Mouse (Mus musculus) layer of hippocampus, postnatal 14 days (tissue): ENCODE results near the gene Nsd1. TPM values are rescaled to one million over a fixed set of nuclear protein-coding genes. Genes with fewer than 3 reads are reported as not detected.

Experiments used
- DNase-seq, 2 experiments: peaks; one replicate each; pipeline ENCODE4 v3.0.0; 2021 to 2022; ENCODE audit warnings: low spot score in 2 of 2, mixed read lengths in 1 of 2
- total RNA-seq, 2 experiments: library from RNA; stranded (reverse); gene quantifications; 2 replicates each; pipeline ENCODE4 v1.2.3; 2021

Gene Nsd1
- total RNA-seq, 2 experiments from 2014 or later, result 143 to 145 TPM

DNA sequence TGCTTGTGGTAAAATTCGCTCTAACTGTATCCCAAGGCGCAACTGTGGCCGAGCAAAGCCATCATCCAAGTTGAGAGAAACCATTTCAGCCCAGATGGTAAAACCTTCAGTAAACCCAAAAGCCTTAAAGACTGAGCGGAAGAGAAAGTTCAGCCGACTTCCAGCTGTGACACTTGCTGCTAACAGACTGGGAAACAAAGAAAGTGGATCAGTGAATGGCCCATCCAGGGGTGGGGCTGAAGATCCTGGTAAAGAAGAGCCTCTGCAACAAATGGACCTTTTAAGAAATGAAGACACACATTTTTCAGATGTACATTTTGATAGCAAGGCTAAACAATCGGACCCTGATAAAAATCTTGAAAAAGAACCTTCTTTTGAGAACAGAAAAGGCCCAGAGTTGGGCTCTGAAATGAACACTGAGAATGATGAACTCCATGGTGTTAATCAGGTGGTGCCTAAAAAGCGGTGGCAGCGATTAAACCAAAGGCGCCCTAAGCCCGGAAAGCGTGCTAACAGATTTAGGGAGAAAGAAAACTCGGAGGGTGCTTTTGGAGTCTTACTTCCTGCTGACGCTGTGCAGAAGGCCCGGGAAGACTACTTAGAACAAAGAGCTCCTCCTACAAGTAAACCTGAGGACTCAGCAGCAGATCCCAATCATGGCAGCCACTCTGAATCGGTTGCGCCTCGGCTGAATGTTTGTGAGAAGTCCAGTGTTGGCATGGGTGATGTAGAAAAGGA, 37.9 kb downstream of the Nsd1 start:
- DNase-seq, result no peak

DNA sequence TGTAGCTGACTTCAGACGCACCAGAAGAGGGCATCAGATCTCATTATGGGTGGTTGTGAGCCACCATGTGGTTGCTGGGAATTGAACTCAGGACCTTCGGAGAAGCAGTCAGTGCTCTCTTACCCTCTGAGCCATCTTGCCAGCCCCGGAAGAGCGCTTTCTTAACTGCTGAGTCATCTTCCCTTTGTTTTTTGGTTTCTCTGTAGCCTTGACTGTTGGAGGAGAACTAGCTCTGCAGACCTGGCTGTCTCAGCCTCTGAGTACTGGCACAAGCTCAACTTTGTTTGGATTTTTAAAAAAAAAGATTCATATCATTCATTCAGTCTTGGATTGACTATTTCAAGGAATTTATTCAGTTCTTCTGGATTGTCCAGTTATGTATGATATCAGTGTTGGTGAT, 39.7 kb downstream of the Nsd1 start:
- DNase-seq, result no peak

DNA sequence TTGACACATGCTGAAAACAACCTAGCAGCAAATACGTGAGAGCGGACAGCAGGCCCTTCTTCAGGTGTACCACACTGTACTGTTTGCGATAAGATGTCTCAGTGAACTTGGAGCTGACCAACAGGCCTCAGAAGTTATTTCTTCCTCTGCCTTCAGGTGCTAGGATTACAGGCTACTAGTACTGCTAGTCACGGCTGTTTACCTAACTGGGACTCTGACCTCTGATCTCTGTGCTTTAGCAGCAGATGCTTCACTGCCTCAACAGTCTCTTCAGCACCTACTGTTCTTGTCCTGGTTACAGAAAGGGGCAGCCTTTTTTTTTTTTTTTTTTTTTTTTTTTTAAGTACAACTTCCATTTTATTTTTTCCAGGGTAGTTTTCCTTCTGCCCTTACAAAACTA, 43.2 kb downstream of the Nsd1 start:
- no peak for DNase-seq

DNA sequence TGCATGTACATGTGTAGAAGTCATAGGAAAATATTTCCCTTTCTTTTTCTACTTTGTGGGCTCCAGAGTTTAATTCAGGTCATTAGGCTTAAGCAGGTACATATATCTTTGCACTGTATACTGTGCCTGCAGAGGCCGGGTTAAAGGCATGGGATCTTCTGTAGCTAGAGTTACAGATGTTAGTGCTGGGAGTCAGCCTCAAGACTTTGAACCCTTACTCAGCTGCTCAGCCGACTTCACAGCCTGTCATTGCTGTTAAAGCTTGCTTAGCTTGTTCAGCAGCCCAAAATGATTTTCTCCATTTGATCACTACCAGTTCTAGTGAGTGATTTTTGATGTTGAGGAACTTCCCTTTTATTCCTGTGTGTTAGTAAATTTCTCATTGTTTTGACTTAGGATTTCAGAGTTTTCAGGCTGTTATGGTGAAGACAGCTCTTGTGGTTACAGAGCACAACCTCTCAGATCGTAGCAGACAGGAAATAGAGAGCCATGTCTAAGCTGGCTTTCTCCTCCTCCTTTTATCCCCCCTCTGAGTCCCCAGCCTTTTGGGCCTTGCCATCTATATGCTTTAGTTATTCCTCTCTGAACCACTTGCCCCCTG, 45.6 kb downstream of the Nsd1 start:
- no peak for DNase-seq

DNA sequence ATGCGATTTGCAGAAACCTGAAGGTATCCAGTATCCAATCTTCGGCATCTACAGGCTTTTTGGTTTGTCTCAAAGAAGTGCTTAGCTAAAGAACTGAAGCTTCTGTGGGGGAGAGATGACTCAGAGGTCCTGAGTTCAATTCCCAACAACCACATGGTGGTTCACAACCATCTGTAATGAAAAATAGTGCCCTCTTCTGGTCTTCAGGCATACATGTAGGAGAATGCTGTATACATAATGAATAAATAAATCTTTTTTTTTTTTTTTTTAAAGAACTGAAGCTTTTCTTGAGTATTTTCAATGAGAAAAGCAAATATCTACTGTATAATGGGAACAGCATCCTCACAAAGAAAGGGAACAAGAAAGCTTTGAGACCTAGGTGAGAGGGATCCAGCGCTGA, 49.1 kb downstream of the Nsd1 start:
- no peak for DNase-seq

DNA sequence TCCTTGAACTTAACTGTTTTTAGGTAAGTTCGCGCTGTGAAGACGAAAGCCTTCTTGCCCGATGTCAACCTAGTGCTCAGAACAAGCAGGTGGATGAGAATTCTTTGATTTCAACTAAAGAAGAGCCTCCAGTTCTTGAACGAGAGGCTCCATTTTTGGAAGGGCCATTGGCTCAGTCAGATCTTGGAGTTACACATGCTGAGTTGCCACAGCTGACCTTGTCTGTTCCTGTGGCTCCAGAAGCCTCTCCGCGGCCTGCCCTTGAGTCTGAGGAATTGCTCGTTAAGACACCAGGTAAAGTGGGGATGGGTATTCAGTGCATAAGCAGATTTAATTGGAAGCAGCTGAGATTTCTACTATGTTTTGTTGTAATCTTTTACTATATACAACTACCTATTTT, 51.9 kb downstream of the Nsd1 start:
- no peak for DNase-seq

DNA sequence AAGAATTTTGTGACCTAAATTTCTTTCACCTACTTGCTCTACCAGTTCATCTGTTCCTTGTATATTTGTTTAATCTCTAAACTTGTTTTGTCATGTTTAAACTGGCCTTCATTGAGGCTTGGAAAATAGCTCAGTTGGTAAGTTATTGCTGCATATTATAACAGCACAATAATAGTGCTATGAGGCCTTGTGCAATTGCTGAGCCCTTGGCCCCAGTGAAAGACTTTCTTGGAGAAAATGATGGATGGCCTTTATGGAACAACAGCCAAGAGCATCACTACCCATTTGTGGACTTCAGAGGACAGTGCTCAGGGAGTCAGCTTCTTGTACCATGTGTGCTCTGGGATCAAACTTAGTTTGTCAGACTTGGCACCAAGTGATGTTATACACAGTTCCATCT, 52.5 kb downstream of the Nsd1 start:
- no peak for DNase-seq

DNA sequence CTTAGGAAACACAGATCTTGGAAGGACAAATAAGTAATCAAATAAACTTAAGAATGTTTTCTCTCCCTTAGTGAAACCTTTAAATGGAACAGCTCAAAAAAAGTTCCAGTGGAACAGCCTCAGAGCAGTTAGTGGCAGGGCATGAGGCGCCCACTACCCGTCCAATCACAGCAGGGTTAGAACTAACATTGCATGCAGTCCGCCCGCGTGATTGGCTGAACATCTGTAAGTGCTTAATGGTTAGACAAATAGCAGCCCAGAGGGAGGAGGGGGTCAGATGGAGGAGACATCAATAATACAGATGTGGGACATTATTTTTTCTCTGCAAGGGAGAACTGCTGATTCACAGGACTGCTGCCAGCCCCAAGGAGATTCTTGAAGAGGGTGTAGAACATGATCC, 67.6 kb downstream of the Nsd1 start:
- DNase-seq, result no peak

DNA sequence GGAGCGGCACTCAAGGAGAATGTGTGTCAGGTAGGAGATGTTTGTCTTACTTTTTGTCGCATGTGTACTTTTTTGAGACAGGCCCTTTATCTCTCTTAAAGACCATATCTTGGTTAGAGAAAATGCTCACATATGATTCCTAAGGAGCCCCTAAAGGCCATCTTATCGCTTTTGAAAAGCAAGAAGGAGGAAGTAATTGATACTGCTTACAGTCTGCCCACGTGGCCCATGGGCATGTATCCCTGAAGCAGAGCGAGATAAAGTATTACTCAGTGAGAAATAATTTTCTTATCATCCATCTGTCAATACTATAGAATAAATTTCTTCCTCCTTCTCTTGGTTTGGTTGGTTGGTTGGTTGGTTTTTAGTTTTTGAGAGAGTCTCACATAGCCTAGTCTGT, 68.1 kb downstream of the Nsd1 start:
- no peak for DNase-seq

DNA sequence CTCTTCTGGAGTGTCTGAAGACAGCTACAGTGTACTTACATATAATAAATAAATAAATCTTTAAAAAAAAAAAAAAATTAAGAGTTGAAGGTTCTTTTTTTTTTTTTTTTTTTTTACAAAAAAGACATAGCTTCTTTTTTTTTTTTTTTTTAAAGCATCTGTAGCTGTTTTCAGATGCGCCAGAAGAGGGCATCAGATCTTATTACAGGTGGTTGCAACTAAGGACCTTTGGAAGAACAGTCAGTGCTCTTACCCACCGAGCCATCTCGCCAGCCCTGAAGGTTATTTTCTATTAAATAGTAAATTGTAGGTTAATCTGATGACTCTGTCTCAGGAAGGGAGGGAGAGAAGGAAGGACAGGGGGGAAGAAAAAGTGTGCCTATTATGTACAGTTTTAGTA, 79.3 kb downstream of the Nsd1 start:
- no peak for DNase-seq

DNA sequence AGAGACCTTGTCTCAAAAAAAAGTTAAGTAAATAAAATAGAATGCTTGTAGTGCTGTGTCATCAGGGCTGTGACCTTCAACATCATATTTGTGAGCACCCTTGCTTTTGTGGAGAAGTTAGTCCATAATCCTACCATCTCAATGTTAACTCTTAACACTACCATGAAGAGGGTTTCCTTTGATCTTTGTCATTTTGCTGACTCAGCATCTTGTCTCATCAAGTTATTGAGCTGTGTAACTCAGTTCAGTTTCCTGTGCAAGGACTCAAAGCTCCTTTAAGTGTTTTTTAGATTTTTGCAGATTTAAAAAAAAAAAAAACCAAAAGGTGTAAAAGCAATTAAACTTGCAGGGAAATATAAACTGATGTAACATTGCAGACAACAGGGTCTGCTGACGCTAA, 87.2 kb downstream of the Nsd1 start:
- DNase-seq, result no peak

DNA sequence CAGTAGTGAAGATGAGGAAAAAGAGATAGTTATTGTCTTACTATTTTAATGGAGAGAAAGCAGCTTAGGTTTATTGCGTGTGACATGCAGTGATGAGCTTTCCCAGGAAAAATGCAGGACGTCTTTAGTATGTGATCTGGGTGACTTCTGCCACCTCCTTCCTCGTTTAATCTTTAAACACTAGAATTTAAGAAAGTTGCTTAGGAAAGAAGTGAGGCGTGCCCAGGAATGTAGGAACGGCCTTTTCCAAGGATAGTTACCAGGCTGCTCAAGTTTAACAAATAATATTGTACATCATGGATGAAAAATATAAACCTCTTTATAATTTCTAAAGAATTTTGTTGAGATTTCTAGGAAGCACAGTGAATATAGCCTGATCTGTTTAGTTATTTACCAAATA, 91.3 kb downstream of the Nsd1 start:
- no peak for DNase-seq

DNA sequence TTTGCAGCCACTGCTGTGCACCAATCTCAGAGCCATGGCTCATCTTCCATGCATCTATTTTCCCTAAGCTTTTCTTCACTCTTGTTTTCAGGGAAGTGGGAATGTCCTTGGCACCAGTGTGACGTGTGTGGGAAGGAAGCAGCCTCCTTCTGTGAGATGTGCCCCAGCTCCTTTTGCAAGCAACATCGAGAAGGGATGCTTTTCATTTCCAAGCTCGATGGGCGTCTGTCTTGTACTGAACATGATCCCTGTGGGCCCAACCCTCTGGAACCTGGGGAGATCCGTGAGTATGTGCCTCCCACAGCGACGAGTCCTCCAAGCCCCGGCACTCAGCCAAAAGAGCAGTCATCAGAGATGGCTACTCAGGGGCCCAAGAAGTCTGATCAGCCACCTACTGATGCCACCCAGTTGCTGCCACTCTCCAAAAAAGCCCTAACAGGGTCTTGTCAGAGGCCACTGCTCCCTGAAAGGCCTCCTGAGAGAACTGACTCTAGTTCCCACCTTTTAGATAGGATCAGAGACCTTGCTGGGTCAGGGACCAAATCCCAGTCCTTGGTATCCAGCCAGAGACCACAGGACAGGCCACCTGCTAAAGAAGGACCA, 102.5 kb downstream of the Nsd1 start:
- DNase-seq, result peak in 1 of 2 experiments; percentile 66

DNA sequence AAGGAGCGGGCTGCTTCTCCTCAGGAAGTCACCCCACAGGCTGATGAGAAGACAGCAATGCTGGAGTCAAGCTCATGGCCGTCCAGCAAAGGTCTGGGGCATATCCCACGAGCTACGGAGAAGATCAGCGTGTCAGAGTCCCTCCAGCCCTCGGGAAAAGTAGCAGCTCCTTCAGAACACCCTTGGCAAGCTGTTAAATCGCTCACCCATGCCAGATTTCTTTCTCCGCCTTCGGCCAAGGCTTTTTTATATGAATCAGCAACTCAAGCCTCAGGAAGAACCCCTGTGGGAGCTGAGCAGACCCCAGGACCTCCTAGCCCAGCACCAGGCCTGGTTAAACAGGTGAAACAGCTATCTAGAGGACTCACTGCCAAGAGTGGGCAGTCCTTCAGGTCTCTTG, 103.5 kb downstream of the Nsd1 start:
- no peak for DNase-seq

DNA sequence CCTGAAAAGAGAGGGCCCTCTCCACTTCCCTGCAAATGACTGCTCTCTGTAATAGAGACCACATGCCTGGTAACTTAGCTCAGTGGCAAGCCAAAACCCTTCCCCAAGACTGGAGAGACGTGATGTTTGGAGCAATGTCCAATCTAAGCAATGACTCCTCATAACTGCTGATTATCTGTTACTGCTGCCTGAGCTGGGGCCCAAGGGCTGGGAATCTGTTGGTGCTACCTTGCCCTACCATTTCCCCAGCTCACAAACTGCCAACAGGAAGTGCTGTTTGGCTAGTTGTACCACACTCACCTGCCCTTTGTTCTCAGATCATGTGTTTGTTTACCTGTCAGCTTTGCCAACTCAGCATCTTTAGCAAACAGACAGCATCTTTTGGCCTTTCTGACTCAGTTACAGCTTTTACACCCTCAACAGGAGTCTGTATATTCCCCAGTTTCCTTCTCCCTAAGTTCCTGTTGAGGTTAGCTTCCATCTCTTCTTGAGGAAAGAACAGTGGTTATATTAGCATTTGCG, 105.4 kb downstream of the Nsd1 start:
- DNase-seq, result no peak

DNA sequence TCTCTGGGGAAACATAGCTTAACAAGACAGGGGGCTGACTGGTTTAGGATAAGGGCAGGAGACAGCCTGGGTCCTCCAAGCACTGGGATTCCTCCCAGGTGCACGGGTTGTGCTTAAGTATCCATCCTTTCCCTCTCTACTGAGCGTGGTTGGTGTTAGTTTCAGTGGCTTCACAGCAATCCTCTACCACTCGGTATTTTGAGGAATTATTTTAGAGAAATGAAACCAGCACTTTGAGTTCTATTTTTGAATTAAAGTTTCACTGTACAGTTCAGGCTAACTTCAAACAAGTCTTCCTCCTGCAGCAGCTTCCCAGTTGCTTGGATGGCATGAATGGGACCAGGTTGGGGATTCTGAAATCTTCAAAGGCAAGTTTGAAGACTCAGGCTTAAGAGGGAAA, 108.8 kb downstream of the Nsd1 start:
- DNase-seq, result no peak

DNA sequence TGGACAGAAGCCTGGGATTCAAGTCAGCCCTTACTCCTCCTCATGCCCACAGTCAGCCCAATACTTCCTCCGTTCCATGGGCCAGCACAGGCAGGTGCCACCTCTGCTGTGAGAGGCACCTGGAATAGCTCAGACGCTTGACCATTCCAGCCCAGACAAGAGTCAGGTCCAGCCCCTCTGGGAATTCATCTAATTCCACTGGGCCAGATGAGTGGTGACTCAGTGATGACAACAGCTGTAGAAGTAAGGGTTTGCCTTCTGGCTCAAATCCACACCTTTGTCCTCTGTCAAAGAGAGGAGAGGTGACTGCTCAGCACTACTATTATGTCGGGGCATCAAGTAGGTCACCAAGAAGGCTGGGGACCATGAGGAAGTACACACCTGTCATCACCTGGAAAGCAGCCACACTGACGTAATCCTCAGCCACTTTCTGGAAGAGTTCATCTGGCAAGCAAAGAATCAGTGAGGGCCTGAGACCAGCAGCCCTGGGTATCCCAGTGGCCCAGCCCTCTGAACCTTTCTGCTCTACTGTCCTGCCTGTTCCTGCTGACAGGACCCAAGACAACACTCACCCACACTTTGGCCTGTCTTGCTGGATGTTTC, 110.5 kb downstream of the Nsd1 start, which contains the start of gene Prelid1:
TSS of gene Prelid1 (plus strand) at position 570 of the 603 bp plus-strand sequence.
- DNase-seq, result no peak

DNA sequence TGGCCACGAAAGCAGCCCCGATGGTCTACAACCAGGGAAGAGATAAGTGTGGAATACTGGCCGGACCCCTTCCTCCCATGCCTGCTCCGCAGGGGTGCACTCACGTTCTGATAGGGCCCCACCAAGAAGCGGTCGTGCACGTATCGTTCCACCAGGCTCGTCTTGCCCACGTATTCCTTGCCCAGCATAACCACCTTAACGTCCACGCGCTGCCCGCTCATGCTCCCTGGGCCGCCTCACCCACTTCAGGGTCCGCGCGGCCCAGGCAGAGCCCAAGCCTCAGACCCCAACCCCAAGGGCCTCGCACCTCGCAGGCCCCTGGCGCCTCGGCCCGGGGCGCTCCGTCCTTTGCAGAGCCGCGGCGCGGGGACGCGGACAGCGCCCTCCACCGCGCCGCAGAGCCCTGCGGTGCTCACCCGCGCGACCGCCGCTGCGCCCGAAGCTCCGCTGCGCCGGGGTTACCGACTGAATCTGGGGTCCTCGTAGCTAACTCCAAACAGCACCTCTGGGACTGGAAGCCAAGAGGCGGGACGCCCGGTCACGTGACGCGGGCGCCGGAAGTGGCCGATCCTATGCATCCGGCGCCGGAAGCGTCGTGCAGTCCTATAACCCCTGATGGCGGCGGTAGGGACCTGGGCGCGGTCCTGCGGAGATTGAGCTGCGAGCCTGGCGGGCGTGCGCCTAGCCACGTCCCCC, 112.0 kb downstream of the Nsd1 start, which contains the start of gene Rab24:
TSS of gene Rab24 (minus strand) at position 513 of the 696 bp plus-strand sequence.
- peak; percentile 86 to 89 for DNase-seq

DNA sequence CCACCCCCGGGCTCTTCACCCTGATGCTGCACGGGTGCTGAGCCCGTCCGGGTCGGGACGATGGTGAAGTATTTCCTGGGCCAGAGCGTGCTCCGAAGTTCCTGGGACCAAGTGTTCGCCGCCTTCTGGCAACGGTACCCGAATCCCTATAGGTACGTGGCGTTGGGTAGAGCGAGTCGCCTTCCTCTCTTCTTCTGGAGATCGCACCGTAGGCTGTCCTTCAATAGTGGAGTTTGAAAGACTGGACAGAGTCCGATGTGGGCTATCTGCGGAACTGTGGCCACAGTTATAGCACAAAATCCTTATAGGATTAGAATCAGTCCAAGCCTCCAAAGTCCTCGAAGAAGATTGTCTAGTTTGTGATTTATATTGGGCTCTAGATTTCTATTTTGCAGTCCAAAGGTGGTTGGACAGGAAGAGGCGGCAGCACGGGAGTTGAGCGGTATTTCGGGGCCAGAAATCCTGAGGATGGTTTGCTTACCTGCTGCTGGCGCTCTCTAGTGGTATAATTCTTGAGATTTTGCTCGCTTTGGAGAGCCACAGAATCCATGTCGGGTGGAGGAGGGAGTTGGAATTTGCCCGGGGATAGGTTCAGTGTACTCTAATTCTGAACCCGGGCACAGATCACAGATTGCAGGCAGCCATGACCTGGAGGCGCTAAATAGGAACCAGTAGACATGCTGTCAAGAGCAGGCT, 112.7 kb downstream of the Nsd1 start:
- peak in 1 of 2 experiments; percentile 47 for DNase-seq

DNA sequence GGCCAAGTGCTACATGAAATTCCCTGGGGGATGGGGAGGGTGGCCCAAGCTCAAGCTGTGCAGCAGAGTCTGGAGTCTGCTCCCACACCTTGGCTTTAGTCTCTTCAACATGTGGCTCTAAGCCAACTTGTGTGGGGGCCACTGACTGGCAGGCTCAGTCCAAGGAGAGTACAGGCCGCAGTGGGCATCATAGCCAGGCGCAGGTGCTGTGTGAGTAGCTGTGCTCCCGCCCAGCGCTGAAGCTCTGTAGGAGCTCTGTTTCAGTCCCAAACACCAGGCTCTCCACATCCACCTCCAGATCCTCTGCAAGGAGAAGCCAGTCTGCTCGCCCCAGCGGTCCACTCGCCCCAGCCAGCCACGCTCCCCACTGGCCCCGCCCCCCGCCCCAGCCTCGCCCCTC, 116.0 kb downstream of the Nsd1 start:
- no peak for DNase-seq

DNA sequence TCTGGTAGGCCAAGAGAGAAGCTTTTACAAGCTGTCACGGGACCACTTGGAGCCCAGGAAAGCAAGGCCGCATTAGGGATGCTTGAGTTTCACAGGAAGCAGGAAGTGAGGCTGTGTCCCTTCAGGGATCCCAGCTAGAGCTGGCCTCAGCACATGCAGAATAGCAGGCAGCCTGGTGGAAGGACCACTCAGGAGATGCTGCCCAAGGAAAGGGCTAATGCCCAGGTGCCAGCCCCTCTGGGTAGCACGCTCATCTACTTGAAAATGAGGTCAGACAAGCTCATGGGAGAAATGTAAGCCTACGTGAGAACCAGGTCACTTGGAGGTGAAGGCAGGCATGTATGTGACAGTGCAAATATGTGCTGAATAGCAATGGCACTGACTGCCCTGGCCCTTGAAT, 117.6 kb downstream of the Nsd1 start:
- no peak for DNase-seq
